Mouse (Mus musculus) forebrain, postnatal 0 days (tissue): ENCODE measurements at regions not wholly inside any gene's neighbourhood (a gene's known extent, or its start where the extent isn't known, plus 50 kb on each side); places are given as distances from the start of the nearest gene placed in this dataset.

Experiments used
- ATAC-seq: fragments of 200-750 bp; cut with Nextera tagmentation; 2 replicates; pipeline ENCODE4 v1.8.0; 2017; ENCODE audit warnings: mild to moderate bottlenecking, moderate library complexity
- DNase-seq: peaks from one replicate; pipeline ENCODE4 v3.0.0-alpha.2; 2015
- H3K27ac ChIP-seq: fragments of 300-500 bp; sonication (generic); 2 replicates; pipeline ENCODE4 v1.5.1; 2014; ENCODE audit warnings: low read depth, mild to moderate bottlenecking, antibody characterized with exemption, low read length, moderate library complexity, mixed read lengths
- H3K27me3 ChIP-seq: fragments of 300-500 bp; sonication (generic); 2 replicates; pipeline ENCODE4 v1.6.1; 2014; ENCODE audit warnings: mild to moderate bottlenecking, low read length, mixed read lengths; ENCODE audit not compliant: insufficient read depth
- H3K36me3 ChIP-seq: fragments of 300-500 bp; sonication (generic); 2 replicates; pipeline ENCODE4 v1.6.1; 2014; ENCODE audit warnings: mild to moderate bottlenecking, moderate library complexity; ENCODE audit not compliant: insufficient read depth
- H3K4me1 ChIP-seq: fragments of 300-500 bp; sonication (generic); 2 replicates; pipeline ENCODE4 v1.6.1; 2014; ENCODE audit warnings: antibody characterized with exemption; ENCODE audit not compliant: insufficient read depth
- H3K4me2 ChIP-seq: fragments of 300-500 bp; sonication (generic); 2 replicates; pipeline ENCODE4 v1.6.1; 2014; ENCODE audit warnings: low read depth, mild to moderate bottlenecking, moderate library complexity
- H3K4me3 ChIP-seq: fragments of 300-500 bp; sonication (generic); 2 replicates; pipeline ENCODE4 v1.5.1; 2014; ENCODE audit warnings: low read depth, low read length, mixed read lengths
- H3K9ac ChIP-seq: fragments of 300-500 bp; sonication (generic); 2 replicates; pipeline ENCODE4 v1.6.1; 2014; ENCODE audit warnings: mild to moderate bottlenecking
- H3K9me3 ChIP-seq: fragments of 300-500 bp; sonication (generic); 2 replicates; pipeline ENCODE4 v1.6.1; 2016; ENCODE audit warnings: low read length
- CTCF ChIP-seq: sonication (generic); IDR thresholded peaks from 2 replicates; pipeline ENCODE4 v1.5.1; 2016; ENCODE audit warnings: antibody characterized with exemption, control low read depth, low read depth
- WGBS: fragments of 180-500 bp; shearing (Covaris S2); extraction: QIAGEN DNeasy Blood & Tissue Kit; methylation state at CpG from one replicate; pipeline ENCODE4 v1.1.7; 2014; 5-methylcytosine and 5-hydroxymethylcytosine counted together

DNA sequence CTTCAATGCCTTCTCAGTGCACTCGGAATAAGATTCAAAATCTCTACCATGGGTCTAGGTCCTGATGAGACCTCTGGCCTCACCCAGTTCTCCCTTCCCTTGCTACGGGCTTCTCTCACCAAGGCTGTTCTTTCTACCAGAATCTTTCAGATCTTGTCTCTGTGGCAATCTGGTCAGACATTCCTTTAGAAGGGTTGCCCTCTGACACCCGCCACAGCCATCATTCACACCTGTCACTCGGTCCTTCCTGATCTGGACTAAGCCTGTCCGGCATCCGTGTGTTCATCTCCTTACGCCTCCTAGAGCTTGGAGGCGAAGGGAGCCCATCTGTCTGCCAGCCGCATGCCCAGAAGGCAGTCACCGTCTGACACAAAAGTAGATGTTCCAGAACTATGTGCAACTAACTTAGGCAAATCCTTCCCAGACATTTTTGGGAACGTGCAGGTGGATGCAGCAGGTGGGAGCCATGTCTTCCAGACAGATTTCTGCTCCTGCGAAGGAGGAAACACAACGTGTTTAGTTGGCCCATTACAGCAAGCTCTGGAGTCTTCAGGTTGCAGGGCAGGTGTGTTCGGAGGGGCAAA lies 77.7 kb downstream of the Fam76b start:
- 0 out of 2 replicates have a peak, but pooled peaks have one; percentile 23 for ATAC-seq
- Histone ChIP-seq H3K9me3 (no peaks in the 10 kb centered on the region), H3K4me3 (no peak overlapping the region), H3K27me3 (no peaks in the 10 kb centered on the region), H3K9ac (no peak overlapping the region), H3K4me1 (no peaks in the 10 kb centered on the region), H3K4me2 (no peak overlapping the region), H3K36me3 (no peaks in the 10 kb centered on the region), H3K27ac (no peak overlapping the region)
- 80% methylated on average over 14 of the region's 14 CpGs for WGBS
- no peak for DNase-seq
- no peak for TF ChIP-seq CTCF

GRCm38 (mm10) chr9:13906736-13907135 lies 79.2 kb downstream of the Fam76b start:
- no peak overlapping the region for H3K27ac ChIP-seq
- no peak for ATAC-seq
- no peak for TF ChIP-seq CTCF
- no peak overlapping the region for H3K9ac ChIP-seq
- 95% methylated on average over 6 of the region's 6 CpGs for WGBS
- H3K4me3 ChIP-seq, result no peak overlapping the region
- no peaks in the 10 kb centered on the region for H3K4me1 ChIP-seq
- no peaks in the 10 kb centered on the region for H3K27me3 ChIP-seq
- H3K36me3 ChIP-seq, result no peaks in the 10 kb centered on the region
- no peaks in the 10 kb centered on the region for H3K9me3 ChIP-seq
- no peak overlapping the region for H3K4me2 ChIP-seq
- DNase-seq, result no peak

DNA sequence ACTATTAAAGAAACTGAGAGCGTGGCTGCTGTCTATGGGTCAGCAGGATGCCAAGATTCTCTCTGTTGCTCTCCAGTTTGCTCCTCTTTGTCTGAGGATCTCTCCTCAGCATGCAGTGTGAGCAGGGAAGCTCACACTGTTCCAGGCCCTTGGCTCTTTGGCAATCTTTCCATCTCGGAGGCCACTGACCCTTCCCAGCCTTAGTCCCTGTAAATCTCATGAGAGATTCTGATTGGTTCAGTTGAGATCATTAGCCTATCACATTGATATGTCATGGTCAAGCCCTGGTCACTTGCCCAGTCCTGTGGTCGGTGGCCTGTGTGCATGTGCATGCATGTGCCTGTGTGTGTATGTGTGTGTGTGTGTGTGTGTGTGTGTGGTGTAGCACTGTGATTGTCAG lies 82.1 kb downstream of the Fam76b start:
- DNase-seq, result no peak
- no peaks in the 10 kb centered on the region for H3K4me1 ChIP-seq
- WGBS, result 67% methylated on average over 3 of the region's 3 CpGs

GRCm38 (mm10) chr9:13910091-13910490 lies 82.6 kb downstream of the Fam76b start:
- H3K9me3 ChIP-seq, result no peaks in the 10 kb centered on the region
- ATAC-seq (no peak), DNase-seq (no peak)
- TF ChIP-seq CTCF, result no peak
- no peak overlapping the region for H3K27ac ChIP-seq
- WGBS, result 71% methylated on average over 2 of the region's 2 CpGs
- H3K9ac ChIP-seq, result no peak overlapping the region
- no peaks in the 10 kb centered on the region for H3K36me3 ChIP-seq
- no peaks in the 10 kb centered on the region for H3K27me3 ChIP-seq
- H3K4me3 ChIP-seq, result no peak overlapping the region
- H3K4me1 ChIP-seq, result no peaks in the 10 kb centered on the region
- H3K4me2 ChIP-seq, result no peak overlapping the region

More for the DNA sequence above, 82.1 kb downstream of the Fam76b start:
- Histone ChIP-seq H3K27ac (no peak overlapping the region), H3K4me3 (no peak overlapping the region), H3K27me3 (no peaks in the 10 kb centered on the region), H3K36me3 (no peaks in the 10 kb centered on the region), H3K4me2 (no peak overlapping the region), H3K9me3 (no peaks in the 10 kb centered on the region), H3K9ac (no peak overlapping the region)
- no peak for TF ChIP-seq CTCF
- no peak for ATAC-seq

DNA sequence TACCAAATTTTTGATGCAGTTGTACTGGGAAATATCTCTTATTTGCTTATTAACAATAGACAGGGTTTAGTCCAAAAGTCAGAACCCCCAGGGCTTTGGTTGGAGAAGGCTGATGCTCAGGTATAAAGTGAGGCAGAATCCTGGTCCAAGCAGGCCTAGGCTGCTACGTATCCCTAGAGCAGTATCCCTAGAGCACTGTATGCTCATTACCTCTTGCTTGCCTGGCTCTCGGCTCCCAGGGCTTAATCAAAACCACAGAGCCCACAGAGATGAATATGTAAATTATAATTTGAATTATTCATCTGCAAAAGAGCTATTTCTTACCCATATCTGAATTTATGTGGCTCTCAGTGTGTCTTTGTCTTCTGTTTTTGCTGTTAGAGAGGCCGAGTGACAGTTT lies 85.9 kb downstream of the Fam76b start:
- H3K27ac ChIP-seq, result no peak overlapping the region
- no peaks in the 10 kb centered on the region for H3K4me1 ChIP-seq
- peak; percentile 76 for ATAC-seq
- H3K9ac ChIP-seq, result no peak overlapping the region
- H3K9me3 ChIP-seq, result no peaks in the 10 kb centered on the region
- no peak for TF ChIP-seq CTCF
- H3K4me2 ChIP-seq, result no peak overlapping the region
- no peak for DNase-seq
- no peaks in the 10 kb centered on the region for H3K36me3 ChIP-seq
- H3K27me3 ChIP-seq, result no peaks in the 10 kb centered on the region
- WGBS, result 41% methylated on average over 3 of the region's 3 CpGs
- no peak overlapping the region for H3K4me3 ChIP-seq

DNA sequence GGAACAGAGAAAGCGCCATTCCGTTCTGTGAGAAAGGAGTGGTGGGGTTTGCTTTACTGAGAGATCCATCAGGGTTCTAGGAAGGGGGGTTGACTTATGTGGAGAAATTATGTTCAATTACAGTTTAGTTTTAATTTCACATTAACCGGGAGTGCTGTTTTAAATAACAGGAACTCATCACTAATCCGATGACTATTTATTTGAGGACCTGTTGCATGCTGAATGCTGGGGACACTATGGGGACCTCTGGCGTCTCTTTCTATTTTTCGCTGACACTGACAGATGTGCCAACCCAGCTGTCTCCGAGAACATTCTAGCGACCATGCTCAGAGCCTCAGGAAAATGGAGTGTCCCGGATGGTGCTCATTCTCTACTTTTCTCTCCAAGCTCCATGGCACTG lies 86.6 kb downstream of the Fam76b start:
- TF ChIP-seq CTCF, result no peak
- Histone ChIP-seq H3K27me3 (no peaks in the 10 kb centered on the region), H3K9ac (no peak overlapping the region), H3K4me1 (no peaks in the 10 kb centered on the region), H3K36me3 (no peaks in the 10 kb centered on the region), H3K9me3 (no peaks in the 10 kb centered on the region), H3K27ac (no peak overlapping the region), H3K4me3 (no peak overlapping the region), H3K4me2 (no peak overlapping the region)
- DNase-seq, result no peak
- no peak for ATAC-seq
- 89% methylated on average over 9 of the region's 9 CpGs for WGBS

DNA sequence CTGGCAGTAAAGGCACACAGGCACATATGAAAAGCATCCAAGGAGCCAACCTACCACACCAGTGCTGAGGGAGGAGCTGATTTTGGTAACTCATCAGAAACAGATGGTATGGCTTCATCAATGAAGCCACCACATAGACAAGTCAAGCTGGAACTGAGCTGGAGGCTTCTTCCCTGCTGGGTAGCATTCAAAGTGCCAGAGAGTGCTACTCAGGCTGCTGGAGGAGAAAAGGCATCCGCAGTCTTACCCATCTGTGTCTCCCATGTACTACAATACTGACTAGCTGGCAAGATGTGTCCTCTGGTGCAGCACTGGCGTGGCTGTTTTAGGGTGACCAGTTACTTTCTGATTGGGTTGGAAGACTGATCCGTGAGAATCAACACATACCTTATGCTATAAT lies 87.3 kb downstream of the Fam76b start:
- H3K4me3 ChIP-seq, result no peak overlapping the region
- no peaks in the 10 kb centered on the region for H3K27me3 ChIP-seq
- no peak overlapping the region for H3K4me2 ChIP-seq
- 82% methylated on average over 3 of the region's 3 CpGs for WGBS
- ATAC-seq, result no peak
- no peaks in the 10 kb centered on the region for H3K4me1 ChIP-seq
- no peaks in the 10 kb centered on the region for H3K36me3 ChIP-seq
- no peak overlapping the region for H3K27ac ChIP-seq
- H3K9me3 ChIP-seq, result no peaks in the 10 kb centered on the region
- no peak overlapping the region for H3K9ac ChIP-seq
- no peak for TF ChIP-seq CTCF
- no peak for DNase-seq
